Mouse (Mus musculus) erythroblast, embryonic 14.5 days (primary cell): Measurements from ENCODE around the gene Ndufs2. TPM values are rescaled to one million over a fixed set of nuclear protein-coding genes. Genes with fewer than 3 reads are reported as not detected.

Experiments used
- H3K27me3 ChIP-seq: 2 replicates; pipeline ENCODE4 v1.6.1; 2012; ENCODE audit warnings: inconsistent platforms; ENCODE audit not compliant: control insufficient read depth
- H3K36me3 ChIP-seq: 2 replicates; pipeline ENCODE4 v1.6.1; 2012; ENCODE audit warnings: mild to moderate bottlenecking, inconsistent platforms; ENCODE audit not compliant: control insufficient read depth
- H3K4me1 ChIP-seq: 2 replicates; pipeline ENCODE4 v1.6.1; 2012; ENCODE audit warnings: inconsistent platforms; ENCODE audit not compliant: control insufficient read depth
- H3K4me3 ChIP-seq: replicated peaks from 2 replicates; pipeline ENCODE3; 2012; ENCODE audit warnings: moderate library complexity, mild to moderate bottlenecking, inconsistent platforms
- H3K9me3 ChIP-seq: 2 replicates; pipeline ENCODE4 v1.6.1; 2012; ENCODE audit warnings: low read length, inconsistent platforms, mixed read lengths; ENCODE audit not compliant: control insufficient read depth
- GATA1 ChIP-seq: IDR thresholded peaks from 2 replicates; pipeline ENCODE4 v1.6.1; 2012; ENCODE audit warnings: low read length, inconsistent platforms, mixed read lengths
- TAL1 ChIP-seq: IDR thresholded peaks from 3 replicates; pipeline ENCODE4 v1.6.1; 2012; ENCODE audit warnings: low read length, inconsistent platforms, mixed read lengths
- polyA plus RNA-seq: library from polyadenylated mRNA; stranded (reverse); fragments of >175 nt; gene quantifications from 2 replicates; pipeline ENCODE4 v1.2.3, GENCODE M21; 2012

Ndufs2 gene
- polyA plus RNA-seq, 1 experiment = 7.5 TPM

GRCm38 (mm10) chr1:171279721-171280120 is 28.5 kb upstream of the Ndufs2 start:
- no peaks in the 10 kb centered on the region for H3K27me3 ChIP-seq
- H3K36me3 ChIP-seq = peaks cover 87% of the 10 kb centered on the region
- no peak for TF ChIP-seq TAL1
- peak; percentile 25; the same call in 1 of the 2 replicates for TF ChIP-seq GATA1
- no peaks in the 10 kb centered on the region for H3K9me3 ChIP-seq
- H3K4me3 ChIP-seq = peak overlapping the region; percentile 85
- H3K4me1 ChIP-seq = peaks cover 68% of the 10 kb centered on the region

DNA sequence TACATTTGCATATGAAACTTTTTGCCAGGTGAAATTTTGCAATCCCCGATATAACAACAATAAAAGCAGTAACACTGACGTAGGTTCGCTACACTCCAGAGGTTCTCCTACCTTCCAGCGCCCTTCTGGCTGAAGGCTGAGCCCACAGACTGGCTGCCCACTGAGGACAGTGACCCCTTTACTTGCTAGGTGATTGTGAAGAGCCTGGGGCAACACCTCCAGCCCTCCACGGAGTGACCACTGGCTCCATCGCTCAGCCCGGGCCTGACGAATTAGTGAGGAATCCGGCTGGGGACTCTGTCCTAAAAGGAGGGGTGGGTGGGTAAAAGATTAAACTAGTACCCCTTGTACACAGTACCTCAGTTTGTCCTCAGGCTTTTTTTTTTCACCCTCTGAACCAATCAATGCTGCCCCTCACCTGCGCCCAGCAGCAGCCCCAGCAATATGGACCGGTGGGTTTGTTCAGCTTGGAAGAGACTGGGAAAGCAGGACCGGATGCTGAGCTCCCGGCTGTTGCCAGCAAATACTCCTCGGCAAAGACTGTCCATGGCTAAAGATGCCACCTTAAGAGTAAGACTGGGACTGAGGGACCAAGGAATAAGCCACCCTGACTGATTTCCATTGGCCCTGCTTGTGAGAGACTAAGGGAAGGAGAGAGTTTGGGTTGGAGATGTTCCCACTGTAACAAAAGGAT is 28.0 kb upstream of the Ndufs2 start:
- Histone ChIP-seq H3K4me3 (peak overlapping the region; percentile 85), H3K4me1 (peaks cover 70% of the 10 kb centered on the region), H3K27me3 (no peaks in the 10 kb centered on the region), H3K36me3 (peaks cover 87% of the 10 kb centered on the region), H3K9me3 (no peaks in the 10 kb centered on the region)
- TF ChIP-seq TAL1 = no peak
- TF ChIP-seq GATA1 = no peak

- peaks cover 72% of the 10 kb centered on the region for H3K4me1 ChIP-seq
- H3K36me3 ChIP-seq = peaks cover 87% of the 10 kb centered on the region
- TF ChIP-seq TAL1 = no peak
- no peak for TF ChIP-seq GATA1
- no peaks in the 10 kb centered on the region for H3K27me3 ChIP-seq
- H3K9me3 ChIP-seq = no peaks in the 10 kb centered on the region
- H3K4me3 ChIP-seq = peak overlapping the region; percentile 85
Observed at GRCm38 (mm10) chr1:171278436-171278835, 27.2 kb upstream of the Ndufs2 start.

DNA sequence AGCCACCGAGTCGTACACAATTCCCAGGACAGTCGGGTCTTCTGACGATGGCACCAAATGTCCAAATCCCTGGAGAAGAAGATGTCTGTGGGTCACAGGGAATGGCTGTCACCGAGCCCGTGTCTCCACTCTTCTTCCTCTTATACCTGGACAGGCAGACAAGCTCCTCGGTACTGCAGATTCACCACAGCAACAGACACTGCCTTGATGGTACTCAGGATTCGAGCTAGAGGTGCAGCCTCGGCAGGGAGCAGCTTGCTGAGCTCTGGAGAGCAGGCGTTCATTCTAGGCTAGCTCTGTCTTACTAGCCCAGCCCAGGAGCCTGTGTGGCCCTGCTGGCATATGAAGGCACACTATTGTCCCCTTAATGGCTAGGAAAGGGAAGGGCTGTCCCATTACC is 26.5 kb upstream of the Ndufs2 start:
- peak overlapping the region; percentile 85 for H3K4me3 ChIP-seq
- no peak for TF ChIP-seq GATA1
- TF ChIP-seq TAL1 = no peak
- peaks cover 87% of the 10 kb centered on the region for H3K36me3 ChIP-seq
- peaks cover 68% of the 10 kb centered on the region for H3K4me1 ChIP-seq
- no peaks in the 10 kb centered on the region for H3K9me3 ChIP-seq
- no peaks in the 10 kb centered on the region for H3K27me3 ChIP-seq

DNA sequence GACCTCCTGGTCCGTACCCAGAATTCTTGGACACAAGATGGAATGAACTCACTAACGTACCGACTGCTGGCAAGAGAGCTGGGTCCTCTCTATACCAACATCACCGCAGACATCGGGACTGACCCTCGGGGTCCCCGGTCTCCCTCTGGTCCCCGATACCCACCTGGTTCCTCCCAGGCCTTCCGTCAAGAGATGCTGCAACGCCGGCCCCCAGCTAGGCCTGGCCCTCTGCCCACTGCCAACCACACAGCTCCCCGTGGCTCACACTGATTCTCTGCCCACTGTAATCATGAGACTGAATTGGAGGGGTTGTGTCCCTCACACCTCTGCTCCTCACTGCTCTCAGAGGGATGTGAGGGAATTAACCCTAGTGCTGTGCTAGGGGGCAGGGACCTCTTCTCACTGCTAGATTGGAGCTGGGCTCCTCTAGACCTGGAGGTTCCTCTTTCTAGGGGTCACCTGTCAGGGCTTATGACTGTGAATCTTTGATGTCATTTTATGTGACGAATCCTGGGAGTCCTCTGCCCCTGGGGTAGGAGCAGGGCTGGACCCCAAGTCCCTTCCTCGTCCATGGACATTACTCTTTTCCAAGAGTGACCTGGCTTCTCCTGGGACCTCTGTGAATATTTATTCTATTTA is 25.0 kb upstream of the Ndufs2 start:
- H3K36me3 ChIP-seq = peaks cover 92% of the 10 kb centered on the region
- TF ChIP-seq GATA1 = no peak
- no peak for TF ChIP-seq TAL1
- H3K27me3 ChIP-seq = no peaks in the 10 kb centered on the region
- H3K4me1 ChIP-seq = peaks cover 74% of the 10 kb centered on the region
- 0 out of 2 replicates have a peak, but pooled peaks cover 2% of the 10 kb centered on the region for H3K9me3 ChIP-seq
- peak overlapping the region; percentile 19 for H3K4me3 ChIP-seq

GRCm38 (mm10) chr1:171275144-171275734 is 24.1 kb upstream of the Ndufs2 start:
- no peak for TF ChIP-seq TAL1
- no peak for TF ChIP-seq GATA1
- Histone ChIP-seq H3K4me3 (no peak overlapping the region), H3K27me3 (no peaks in the 10 kb centered on the region), H3K9me3 (0 out of 2 replicates have a peak, but pooled peaks cover 2% of the 10 kb centered on the region), H3K36me3 (peaks cover 88% of the 10 kb centered on the region), H3K4me1 (peaks cover 82% of the 10 kb centered on the region)

DNA sequence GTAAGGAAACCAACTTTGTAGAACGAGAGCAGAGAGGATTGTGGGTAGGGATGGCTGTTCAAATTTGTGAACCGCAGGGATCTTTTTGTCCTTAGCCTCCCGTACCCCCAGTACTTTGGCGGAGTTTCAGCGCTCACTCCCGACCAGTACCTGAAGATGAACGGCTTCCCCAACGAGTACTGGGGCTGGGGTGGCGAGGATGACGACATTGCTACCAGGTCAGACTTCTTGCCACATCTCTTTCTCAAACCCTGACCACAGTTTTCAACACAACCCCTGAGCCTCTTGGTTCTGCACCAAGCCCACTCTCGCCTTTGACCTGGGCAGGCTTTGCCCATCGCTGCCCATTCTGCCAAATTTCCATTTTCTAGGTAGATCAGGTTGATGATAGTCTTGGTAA is 23.0 kb upstream of the Ndufs2 start:
- TF ChIP-seq TAL1 (no peak), GATA1 (no peak)
- H3K4me1 ChIP-seq = peaks cover 88% of the 10 kb centered on the region
- H3K4me3 ChIP-seq = no peak overlapping the region
- no peaks in the 10 kb centered on the region for H3K27me3 ChIP-seq
- H3K9me3 ChIP-seq = 0 out of 2 replicates have a peak, but pooled peaks cover 2% of the 10 kb centered on the region
- H3K36me3 ChIP-seq = peaks cover 77% of the 10 kb centered on the region

DNA sequence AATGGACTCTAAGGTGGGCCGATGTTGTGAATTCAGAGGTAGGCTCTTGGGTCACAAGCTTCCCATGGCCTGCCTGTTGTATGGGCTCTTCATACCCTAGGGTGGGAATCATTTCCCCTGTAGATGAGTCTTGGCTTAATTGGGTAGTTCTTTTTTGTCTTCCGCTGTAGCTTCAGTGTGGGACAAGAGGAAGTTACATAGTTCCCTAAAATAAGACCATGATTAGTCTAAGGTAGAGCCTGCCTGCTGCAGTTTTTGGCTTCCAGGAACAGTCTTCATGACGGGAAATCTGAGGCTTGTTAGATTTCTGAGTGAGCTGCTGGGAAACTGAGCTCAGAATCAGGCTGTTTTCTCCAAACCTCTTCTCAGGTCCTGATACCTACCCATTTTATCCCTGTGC is 20.9 kb upstream of the Ndufs2 start:
- Histone ChIP-seq H3K36me3 (peaks cover 57% of the 10 kb centered on the region), H3K4me3 (peak overlapping the region; percentile 70), H3K27me3 (0 out of 2 replicates have a peak, but pooled peaks cover under 1% of the 10 kb centered on the region), H3K9me3 (0 out of 2 replicates have a peak, but pooled peaks cover 2% of the 10 kb centered on the region), H3K4me1 (peaks cover 71% of the 10 kb centered on the region)
- TF ChIP-seq GATA1 (no peak), TAL1 (no peak)

DNA sequence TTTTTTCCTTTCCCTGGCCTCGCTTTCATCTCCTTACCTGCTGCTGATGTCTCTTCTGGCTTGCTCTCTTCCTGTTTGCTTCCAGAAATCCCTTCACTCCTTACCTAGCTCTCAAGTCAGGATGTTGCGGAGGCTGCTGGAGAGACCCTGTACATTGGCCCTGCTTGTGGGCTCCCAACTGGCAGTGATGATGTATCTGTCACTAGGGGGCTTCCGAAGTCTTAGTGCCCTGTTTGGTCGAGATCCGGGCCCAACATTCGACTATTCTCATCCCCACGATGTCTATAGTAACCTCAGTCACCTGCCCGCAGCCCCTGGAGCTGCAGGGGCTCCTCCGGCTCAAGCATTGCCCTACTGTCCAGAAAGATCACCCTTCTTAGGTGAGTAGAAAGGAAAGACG is 20.4 kb upstream of the Ndufs2 start:
- peaks cover 52% of the 10 kb centered on the region for H3K36me3 ChIP-seq
- TF ChIP-seq GATA1 (no peak), TAL1 (no peak)

More for the DNA sequence above, 20.4 kb upstream of the Ndufs2 start:
- Histone ChIP-seq H3K27me3 (0 out of 2 replicates have a peak, but pooled peaks cover 2% of the 10 kb centered on the region), H3K4me3 (peak overlapping the region; percentile 70), H3K4me1 (peaks cover 68% of the 10 kb centered on the region), H3K9me3 (0 out of 2 replicates have a peak, but pooled peaks cover 2% of the 10 kb centered on the region)
